Mouse (Mus musculus): ENCODE measurements around the gene Reln. TPM values are rescaled to one million over a fixed set of nuclear protein-coding genes. Genes with fewer than 3 reads are reported as not detected.

Gene Reln
- polyA plus RNA-seq, 1 experiment from 2014 or later, result 18.7 TPM

DNA sequence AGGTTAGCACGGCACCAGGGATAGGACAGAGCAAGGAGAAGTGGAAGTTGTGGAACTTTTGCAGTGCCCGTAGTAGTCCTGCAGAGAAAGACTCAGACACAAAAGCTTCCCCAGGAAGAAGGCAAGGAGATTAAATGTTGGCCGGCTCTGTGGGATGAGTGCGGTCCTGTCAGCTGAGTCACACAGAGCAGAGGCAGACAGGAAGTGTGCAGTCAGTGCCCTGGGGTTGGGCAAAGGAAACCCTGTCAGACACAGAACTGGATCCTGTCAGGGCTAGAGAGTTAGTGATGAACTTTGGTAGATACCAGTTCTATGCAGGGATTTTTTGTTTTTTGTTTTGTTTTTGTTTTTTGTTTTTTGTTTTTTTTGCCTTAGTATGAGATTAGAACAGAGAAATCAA is 120.0 kb downstream of the Reln start:
- Histone ChIP-seq H3K4me1 (replicated peaks) (no peaks in the 10 kb centered on the region), H3K4me2 (no peak overlapping the region), H3K9me3 (replicated peaks) (no peaks in the 10 kb centered on the region), H3K27ac (replicated peaks) (no peak overlapping the region), H3K9ac (no peak overlapping the region), H3K4me3 (replicated peaks) (no peak overlapping the region), H3K27me3 (no peaks in the 10 kb centered on the region), H3K36me3 (replicated peaks) (no peaks in the 10 kb centered on the region)
- ATAC-seq (ENCODE audit: insufficient read depth), result no peak
- WGBS (ENCODE audit: insufficient replicate concordance), result 19% methylated on average over 4 of the region's 4 CpGs

GRCm38 (mm10) chr5:22223940-22224339 is 120.6 kb downstream of the Reln start:
- no peak overlapping the region for H3K4me2 ChIP-seq
- H3K9me3 ChIP-seq (replicated peaks), result no peaks in the 10 kb centered on the region
- ATAC-seq (ENCODE audit: insufficient read depth), result no peak
- WGBS (ENCODE audit: insufficient replicate concordance), result 69% methylated on average over 2 of the region's 2 CpGs
- no peak overlapping the region for H3K9ac ChIP-seq
- H3K4me3 ChIP-seq (replicated peaks), result no peak overlapping the region
- H3K27me3 ChIP-seq, result no peaks in the 10 kb centered on the region
- H3K27ac ChIP-seq (replicated peaks), result no peak overlapping the region
- no peaks in the 10 kb centered on the region for H3K4me1 ChIP-seq (replicated peaks)
- H3K36me3 ChIP-seq (replicated peaks), result no peaks in the 10 kb centered on the region

GRCm38 (mm10) chr5:22208311-22209021 is 136.0 kb downstream of the Reln start:
- 61% methylated on average over 8 of the region's 8 CpGs for WGBS (ENCODE audit: insufficient replicate concordance)
- no peak overlapping the region for H3K4me2 ChIP-seq
- no peaks in the 10 kb centered on the region for H3K9me3 ChIP-seq (replicated peaks)
- H3K4me1 ChIP-seq (replicated peaks), result no peaks in the 10 kb centered on the region
- no peaks in the 10 kb centered on the region for H3K36me3 ChIP-seq (replicated peaks)
- no peak overlapping the region for H3K4me3 ChIP-seq (replicated peaks)
- no peaks in the 10 kb centered on the region for H3K27me3 ChIP-seq
- ATAC-seq (ENCODE audit: insufficient read depth), result no peak
- no peak overlapping the region for H3K27ac ChIP-seq (replicated peaks)
- no peak overlapping the region for H3K9ac ChIP-seq

- H3K27me3 ChIP-seq, result no peaks in the 10 kb centered on the region
- H3K9me3 ChIP-seq (replicated peaks), result no peaks in the 10 kb centered on the region
- no peak overlapping the region for H3K9ac ChIP-seq
- ATAC-seq (ENCODE audit: insufficient read depth), result no peak
- no peak overlapping the region for H3K27ac ChIP-seq (replicated peaks)
- H3K4me1 ChIP-seq (replicated peaks), result no peaks in the 10 kb centered on the region
- H3K4me3 ChIP-seq (replicated peaks), result no peak overlapping the region
- no peaks in the 10 kb centered on the region for H3K36me3 ChIP-seq (replicated peaks)
- WGBS (ENCODE audit: insufficient replicate concordance), result 50% methylated on average over 2 of the region's 2 CpGs
- H3K4me2 ChIP-seq, result no peak overlapping the region
Observed at GRCm38 (mm10) chr5:22197926-22198325, 146.6 kb downstream of the Reln start.

DNA sequence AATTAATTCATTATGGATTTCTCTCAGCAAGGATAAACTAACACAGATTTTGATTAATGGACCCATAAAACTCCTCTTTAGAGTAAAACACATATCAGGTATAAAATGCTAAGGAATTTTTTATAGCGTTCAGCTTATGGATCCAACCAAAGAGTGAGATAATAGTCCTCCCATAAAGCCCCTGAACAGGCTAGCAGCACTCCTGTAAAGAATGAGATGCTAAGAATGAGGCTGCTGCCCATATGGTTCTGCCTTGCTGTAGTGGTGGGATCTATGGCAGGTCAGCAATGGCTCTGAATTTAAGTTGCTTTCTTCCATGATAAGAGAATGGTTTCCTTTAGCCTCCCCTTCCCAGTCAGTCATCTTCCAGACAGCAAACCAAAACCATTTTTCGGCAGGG is 147.6 kb downstream of the Reln start:
- H3K27ac ChIP-seq (replicated peaks), result no peak overlapping the region
- H3K36me3 ChIP-seq (replicated peaks), result no peaks in the 10 kb centered on the region
- 54% methylated on average over 2 of the region's 2 CpGs for WGBS (ENCODE audit: insufficient replicate concordance)
- no peaks in the 10 kb centered on the region for H3K9me3 ChIP-seq (replicated peaks)
- no peak for ATAC-seq (ENCODE audit: insufficient read depth)
- no peaks in the 10 kb centered on the region for H3K4me1 ChIP-seq (replicated peaks)
- no peak overlapping the region for H3K4me2 ChIP-seq
- no peak overlapping the region for H3K4me3 ChIP-seq (replicated peaks)
- no peaks in the 10 kb centered on the region for H3K27me3 ChIP-seq
- no peak overlapping the region for H3K9ac ChIP-seq

- no peaks in the 10 kb centered on the region for H3K27me3 ChIP-seq
- H3K27ac ChIP-seq (replicated peaks), result no peak overlapping the region
- no peaks in the 10 kb centered on the region for H3K36me3 ChIP-seq (replicated peaks)
- no peak overlapping the region for H3K9ac ChIP-seq
- no peak for ATAC-seq (ENCODE audit: insufficient read depth)
- H3K9me3 ChIP-seq (replicated peaks), result no peaks in the 10 kb centered on the region
- H3K4me3 ChIP-seq (replicated peaks), result no peak overlapping the region
- no peak overlapping the region for H3K4me2 ChIP-seq
- WGBS (ENCODE audit: insufficient replicate concordance), result 44% methylated on average over 4 of the region's 4 CpGs
- no peaks in the 10 kb centered on the region for H3K4me1 ChIP-seq (replicated peaks)
Observed at GRCm38 (mm10) chr5:22196476-22196875, 148.0 kb downstream of the Reln start.

GRCm38 (mm10) chr5:22195352-22195941 is 149.1 kb downstream of the Reln start:
- Histone ChIP-seq H3K9ac (no peak overlapping the region), H3K27me3 (no peaks in the 10 kb centered on the region), H3K4me1 (replicated peaks) (no peaks in the 10 kb centered on the region), H3K36me3 (replicated peaks) (no peaks in the 10 kb centered on the region), H3K4me2 (no peak overlapping the region), H3K9me3 (replicated peaks) (no peaks in the 10 kb centered on the region), H3K4me3 (replicated peaks) (no peak overlapping the region), H3K27ac (replicated peaks) (no peak overlapping the region)
- ATAC-seq (ENCODE audit: insufficient read depth), result no peak
- WGBS (ENCODE audit: insufficient replicate concordance), result 65% methylated on average over 8 of the region's 8 CpGs

DNA sequence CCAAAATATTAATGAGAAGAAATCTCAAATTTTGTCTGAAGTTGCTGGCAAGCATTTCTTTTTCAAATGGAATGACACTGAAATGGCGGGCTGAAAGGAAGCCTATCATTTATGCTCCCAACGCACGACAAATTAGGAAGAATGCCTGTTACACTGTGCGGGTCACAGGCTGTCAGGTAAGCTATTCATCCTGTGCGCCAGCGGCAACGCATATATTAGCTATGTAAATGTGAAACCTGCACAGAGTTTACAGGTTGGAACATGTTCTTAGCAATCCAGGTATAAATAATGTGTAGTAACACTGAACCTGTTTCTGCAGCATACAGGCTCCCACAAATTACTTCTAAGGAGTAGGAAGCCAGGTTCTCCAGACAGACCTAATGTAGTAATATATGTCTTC is 152.7 kb downstream of the Reln start:
- H3K9ac ChIP-seq, result no peak overlapping the region
- H3K36me3 ChIP-seq (replicated peaks), result no peaks in the 10 kb centered on the region
- no peak overlapping the region for H3K27ac ChIP-seq (replicated peaks)
- no peak overlapping the region for H3K4me3 ChIP-seq (replicated peaks)
- H3K4me1 ChIP-seq (replicated peaks), result no peaks in the 10 kb centered on the region
- no peaks in the 10 kb centered on the region for H3K9me3 ChIP-seq (replicated peaks)
- no peak overlapping the region for H3K4me2 ChIP-seq
- 78% methylated on average over 7 of the region's 7 CpGs for WGBS (ENCODE audit: insufficient replicate concordance)
- ATAC-seq (ENCODE audit: insufficient read depth), result no peak
- no peaks in the 10 kb centered on the region for H3K27me3 ChIP-seq

DNA sequence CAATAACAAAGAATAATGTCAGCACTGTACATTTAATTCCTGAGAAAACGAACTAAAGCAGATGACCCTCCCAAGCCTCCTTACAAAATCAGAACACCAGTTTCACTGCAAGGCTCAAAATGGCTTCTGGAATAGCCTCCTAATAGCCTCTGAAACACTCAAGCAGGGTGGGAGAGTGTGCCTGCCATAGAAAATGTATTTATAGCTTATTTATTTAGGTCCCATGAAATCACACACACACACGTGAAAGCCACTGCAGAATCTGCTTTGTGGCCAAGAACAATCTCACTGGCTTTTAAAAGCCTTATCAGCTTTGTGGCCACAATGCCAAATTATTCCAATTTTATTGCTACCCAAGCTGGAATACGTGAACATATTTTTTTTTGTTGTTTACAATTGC is 154.2 kb downstream of the Reln start:
- Histone ChIP-seq H3K9ac (no peak overlapping the region), H3K9me3 (replicated peaks) (no peaks in the 10 kb centered on the region), H3K4me1 (replicated peaks) (no peaks in the 10 kb centered on the region), H3K4me3 (replicated peaks) (no peak overlapping the region), H3K4me2 (no peak overlapping the region), H3K27ac (replicated peaks) (no peak overlapping the region), H3K36me3 (replicated peaks) (no peaks in the 10 kb centered on the region), H3K27me3 (no peaks in the 10 kb centered on the region)
- no peak for ATAC-seq (ENCODE audit: insufficient read depth)
- WGBS (ENCODE audit: insufficient replicate concordance), result 55% methylated on average over 3 of the region's 3 CpGs

GRCm38 (mm10) chr5:22187599-22187998 is 156.9 kb downstream of the Reln start:
- H3K4me1 ChIP-seq (replicated peaks), result no peaks in the 10 kb centered on the region
- H3K4me2 ChIP-seq, result no peak overlapping the region
- H3K9ac ChIP-seq, result no peak overlapping the region
- WGBS (ENCODE audit: insufficient replicate concordance), result 65% methylated on average over 3 of the region's 3 CpGs
- no peaks in the 10 kb centered on the region for H3K27me3 ChIP-seq
- no peak for ATAC-seq (ENCODE audit: insufficient read depth)
- H3K9me3 ChIP-seq (replicated peaks), result no peaks in the 10 kb centered on the region
- no peak overlapping the region for H3K27ac ChIP-seq (replicated peaks)
- H3K4me3 ChIP-seq (replicated peaks), result no peak overlapping the region
- H3K36me3 ChIP-seq (replicated peaks), result no peaks in the 10 kb centered on the region

DNA sequence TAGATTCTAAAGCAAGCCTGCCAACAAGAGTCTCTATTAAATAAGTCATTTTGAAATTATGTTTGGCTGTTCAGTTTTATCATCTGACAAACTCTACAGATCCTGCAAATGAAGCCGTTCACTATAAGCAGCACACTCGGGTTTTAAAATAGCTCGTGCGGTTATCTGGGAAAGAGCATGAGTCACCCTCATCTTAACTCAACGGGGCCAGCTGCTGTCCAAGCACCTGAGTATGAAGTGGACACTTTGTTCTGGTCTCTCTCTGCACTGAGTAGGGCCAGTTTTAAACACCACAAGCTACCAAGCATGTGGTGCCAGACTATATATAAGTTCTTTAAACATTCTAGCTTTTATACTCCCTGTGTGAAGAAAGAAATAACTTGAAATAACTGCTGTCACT is 168.0 kb downstream of the Reln start:
- no peaks in the 10 kb centered on the region for H3K9me3 ChIP-seq (replicated peaks)
- no peak overlapping the region for H3K4me2 ChIP-seq
- H3K36me3 ChIP-seq (replicated peaks), result no peaks in the 10 kb centered on the region
- no peak overlapping the region for H3K9ac ChIP-seq
- H3K4me1 ChIP-seq (replicated peaks), result no peaks in the 10 kb centered on the region
- 69% methylated on average over 5 of the region's 5 CpGs for WGBS (ENCODE audit: insufficient replicate concordance)
- no peaks in the 10 kb centered on the region for H3K27me3 ChIP-seq
- no peak overlapping the region for H3K4me3 ChIP-seq (replicated peaks)
- no peak overlapping the region for H3K27ac ChIP-seq (replicated peaks)
- no peak for ATAC-seq (ENCODE audit: insufficient read depth)

DNA sequence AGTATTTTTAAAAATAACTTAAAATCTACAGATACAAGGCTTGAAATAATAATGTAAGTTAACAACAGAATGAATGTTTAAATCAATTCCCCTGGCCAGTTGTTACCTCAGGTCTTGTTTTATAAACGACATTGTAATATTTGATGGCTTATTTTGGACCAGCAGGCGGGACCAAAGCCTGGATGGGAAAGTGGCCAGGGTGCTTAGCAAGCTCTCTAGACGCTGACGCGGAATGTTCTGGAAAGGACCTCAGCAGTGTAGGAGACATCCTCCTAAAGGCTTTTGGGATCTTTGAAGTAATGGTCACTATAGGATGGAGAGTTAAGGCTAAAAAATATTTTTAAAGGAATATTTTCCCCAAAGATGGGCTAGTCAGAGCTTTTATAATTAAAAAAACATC is 173.2 kb downstream of the Reln start:
- H3K4me2 ChIP-seq, result no peak overlapping the region
- no peak for ATAC-seq (ENCODE audit: insufficient read depth)
- WGBS (ENCODE audit: insufficient replicate concordance), result 68% methylated on average over 5 of the region's 5 CpGs
- H3K9ac ChIP-seq, result no peak overlapping the region
- no peak overlapping the region for H3K27ac ChIP-seq (replicated peaks)
- H3K4me3 ChIP-seq (replicated peaks), result no peak overlapping the region
- no peaks in the 10 kb centered on the region for H3K4me1 ChIP-seq (replicated peaks)
- no peaks in the 10 kb centered on the region for H3K9me3 ChIP-seq (replicated peaks)
- H3K27me3 ChIP-seq, result no peaks in the 10 kb centered on the region
- H3K36me3 ChIP-seq (replicated peaks), result no peaks in the 10 kb centered on the region
